Mouse (Mus musculus): Measurements from ENCODE around the gene Trim38. TPM values are rescaled to one million over a fixed set of nuclear protein-coding genes. Genes with fewer than 3 reads are reported as not detected.

Gene Trim38
- total RNA-seq, 1 experiment from 2014 or later, result not detected

GRCm38 (mm10) chr13:23759251-23759771 is 10.4 kb upstream of the Trim38 start:
- ATAC-seq (replicated peaks; ENCODE audit: insufficient number of reproducible peaks, low FRiP score, low TSS enrichment, poor library complexity, severe bottlenecking), result no peak

DNA sequence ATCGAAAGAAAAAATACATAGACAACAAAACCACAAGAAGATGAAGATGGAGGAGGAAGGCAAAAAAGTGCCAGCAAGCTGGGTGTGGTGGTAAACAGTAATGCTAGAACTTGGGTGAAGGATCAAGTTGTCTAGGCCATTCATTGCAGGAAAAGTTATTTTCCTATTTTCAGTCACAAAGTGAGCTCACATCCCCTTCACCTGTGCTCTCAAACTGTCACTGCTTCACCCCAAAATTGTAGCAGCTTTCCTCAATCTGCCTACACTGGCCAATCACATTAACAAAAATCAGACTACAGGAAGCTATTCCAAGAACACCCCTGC is 9.8 kb upstream of the Trim38 start:
- ATAC-seq (replicated peaks; ENCODE audit: insufficient number of reproducible peaks, low FRiP score, low TSS enrichment, poor library complexity, severe bottlenecking), result no peak

GRCm38 (mm10) chr13:23760240-23760971 is 9.3 kb upstream of the Trim38 start:
- ATAC-seq (replicated peaks; ENCODE audit: insufficient number of reproducible peaks, low FRiP score, low TSS enrichment, poor library complexity, severe bottlenecking), result no peak

GRCm38 (mm10) chr13:23760972-23761864 is 8.5 kb upstream of the Trim38 start, which contains the start of gene Hist1h4a:
Gene Hist1h4a (minus strand): TSS chr13:23761230.
- ATAC-seq (replicated peaks; ENCODE audit: insufficient number of reproducible peaks, low FRiP score, low TSS enrichment, poor library complexity, severe bottlenecking), result peak; percentile 61

DNA sequence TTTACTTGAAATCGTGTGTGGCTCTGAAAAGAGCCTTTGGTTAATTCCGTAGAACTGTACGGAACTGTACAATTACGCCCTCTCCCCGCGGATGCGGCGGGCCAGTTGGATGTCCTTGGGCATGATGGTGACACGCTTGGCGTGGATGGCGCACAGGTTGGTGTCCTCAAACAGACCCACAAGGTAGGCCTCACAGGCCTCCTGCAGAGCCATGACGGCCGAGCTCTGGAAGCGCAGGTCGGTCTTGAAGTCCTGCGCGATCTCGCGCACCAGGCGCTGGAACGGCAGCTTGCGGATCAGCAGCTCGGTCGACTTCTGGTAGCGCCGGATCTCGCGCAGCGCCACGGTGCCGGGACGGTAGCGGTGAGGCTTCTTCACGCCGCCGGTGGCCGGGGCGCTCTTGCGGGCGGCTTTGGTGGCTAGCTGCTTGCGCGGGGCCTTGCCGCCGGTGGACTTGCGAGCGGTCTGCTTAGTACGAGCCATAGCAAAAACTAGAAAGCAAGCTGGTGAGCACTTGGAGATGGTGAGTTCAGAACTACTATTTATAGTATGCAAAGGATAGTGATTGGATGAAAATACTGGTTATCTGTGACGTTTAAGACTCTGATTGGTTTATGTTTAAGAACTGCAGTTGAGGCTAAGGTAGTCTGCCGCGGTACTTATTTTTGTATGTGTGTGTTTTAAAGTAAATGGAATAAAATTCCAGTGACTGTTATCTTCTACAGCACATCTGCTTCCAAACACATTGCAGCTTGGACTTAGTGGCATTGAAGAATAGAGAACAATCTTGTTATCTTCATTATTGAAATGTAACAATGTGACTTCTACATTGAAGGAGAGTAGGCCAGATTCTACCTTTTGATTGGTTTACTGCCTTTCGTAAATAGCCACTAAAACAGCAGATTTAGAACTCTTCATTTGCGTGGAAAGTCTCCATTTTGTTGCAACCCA is 7.6 kb upstream of the Trim38 start, which contains the start of gene Hist1h3a:
Hist1h3a (minus strand) TSS at position 516 of the 951 bp plus-strand sequence.
- ATAC-seq (replicated peaks; ENCODE audit: insufficient number of reproducible peaks, low FRiP score, low TSS enrichment, poor library complexity, severe bottlenecking), result peak; percentile 65

- no peak for ATAC-seq (replicated peaks; ENCODE audit: insufficient number of reproducible peaks, low FRiP score, low TSS enrichment, poor library complexity, severe bottlenecking)
Measured at GRCm38 (mm10) chr13:23763242-23763585, 6.5 kb upstream of the Trim38 start.

DNA sequence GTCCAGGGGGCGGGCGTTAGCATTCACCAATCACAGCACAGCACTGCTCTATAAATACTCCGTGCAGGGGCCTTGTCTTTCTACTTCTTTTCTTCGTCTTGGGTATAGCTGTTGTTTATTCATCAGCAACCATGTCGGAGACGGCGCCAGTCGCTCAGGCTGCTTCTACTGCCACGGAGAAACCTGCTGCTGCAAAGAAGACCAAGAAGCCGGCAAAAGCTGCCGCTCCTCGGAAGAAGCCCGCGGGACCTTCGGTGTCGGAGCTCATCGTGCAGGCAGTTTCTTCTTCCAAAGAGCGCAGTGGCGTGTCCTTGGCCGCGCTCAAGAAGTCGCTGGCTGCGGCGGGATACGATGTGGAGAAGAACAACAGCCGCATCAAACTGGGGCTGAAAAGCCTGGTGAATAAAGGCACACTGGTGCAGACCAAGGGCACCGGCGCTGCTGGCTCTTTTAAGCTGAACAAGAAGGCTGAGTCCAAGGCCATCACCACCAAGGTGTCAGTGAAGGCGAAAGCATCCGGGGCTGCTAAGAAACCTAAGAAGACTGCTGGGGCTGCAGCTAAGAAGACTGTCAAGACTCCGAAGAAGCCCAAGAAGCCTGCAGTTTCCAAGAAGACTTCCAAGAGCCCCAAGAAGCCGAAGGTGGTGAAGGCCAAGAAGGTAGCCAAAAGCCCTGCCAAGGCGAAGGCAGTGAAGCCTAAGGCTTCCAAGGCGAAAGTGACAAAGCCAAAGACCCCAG is 6.0 kb upstream of the Trim38 start, which contains the start of gene Hist1h1a:
Hist1h1a (plus strand) TSS at position 81 of the 738 bp plus-strand sequence.
- peak; percentile 45 for ATAC-seq (replicated peaks; ENCODE audit: insufficient number of reproducible peaks, low FRiP score, low TSS enrichment, poor library complexity, severe bottlenecking)

- no peak for ATAC-seq (replicated peaks; ENCODE audit: insufficient number of reproducible peaks, low FRiP score, low TSS enrichment, poor library complexity, severe bottlenecking)
Measured at GRCm38 (mm10) chr13:23764324-23765171, 5.2 kb upstream of the Trim38 start.

- ATAC-seq (replicated peaks; ENCODE audit: insufficient number of reproducible peaks, low FRiP score, low TSS enrichment, poor library complexity, severe bottlenecking), result no peak
Measured at GRCm38 (mm10) chr13:23765172-23765513, 4.6 kb upstream of the Trim38 start.

DNA sequence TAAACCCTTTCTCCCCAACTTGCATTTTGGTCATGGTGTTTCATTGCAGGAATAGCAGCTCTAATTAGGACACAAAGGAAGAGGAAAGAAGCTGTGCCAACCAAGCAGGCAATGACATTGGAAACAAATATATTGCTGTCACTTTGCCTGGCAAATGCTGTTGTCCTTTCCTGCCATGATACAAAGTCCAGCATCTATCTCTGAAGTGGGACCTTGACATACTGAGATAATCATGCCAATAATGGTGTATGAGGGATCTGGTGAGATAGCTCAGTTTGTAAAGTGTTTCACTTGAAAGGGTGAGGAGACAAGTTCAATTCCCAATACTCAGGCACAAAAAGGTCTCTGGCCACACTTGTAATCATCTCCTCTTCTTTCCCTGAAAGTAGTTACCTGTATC is 2.9 kb upstream of the Trim38 start:
- ATAC-seq (replicated peaks; ENCODE audit: insufficient number of reproducible peaks, low FRiP score, low TSS enrichment, poor library complexity, severe bottlenecking), result no peak

DNA sequence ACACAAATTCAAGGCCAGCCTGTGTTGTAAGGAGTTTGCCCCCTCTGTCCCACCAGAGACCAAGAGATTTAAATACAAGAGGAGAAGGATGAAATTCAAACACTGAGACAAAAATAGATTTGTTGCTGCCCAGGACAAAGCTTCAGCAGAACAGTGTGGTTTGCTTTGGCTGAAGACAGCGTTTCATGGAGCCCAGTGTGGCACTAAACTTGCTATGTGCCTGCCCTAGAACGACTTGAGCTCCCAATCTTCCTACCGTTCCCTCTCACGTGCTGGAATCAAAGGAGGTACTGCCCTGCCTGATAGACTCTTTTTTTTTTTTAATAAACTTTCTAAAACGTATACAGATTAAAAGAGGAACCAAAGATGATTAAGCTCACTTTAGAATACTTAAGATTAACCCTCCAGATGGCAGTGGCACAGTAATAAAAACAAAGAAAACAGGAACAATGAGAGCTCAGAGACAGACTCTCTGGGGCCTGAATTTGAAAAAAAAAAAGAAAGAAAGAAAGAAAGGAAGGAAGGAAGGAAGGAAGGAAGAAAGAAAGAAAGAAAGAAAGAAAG is 797 bp upstream of the Trim38 start:
- ATAC-seq (replicated peaks; ENCODE audit: insufficient number of reproducible peaks, low FRiP score, low TSS enrichment, poor library complexity, severe bottlenecking), result no peak

GRCm38 (mm10) chr13:23772561-23773313 is 3.0 kb downstream of the Trim38 start:
- ATAC-seq (replicated peaks; ENCODE audit: insufficient number of reproducible peaks, low FRiP score, low TSS enrichment, poor library complexity, severe bottlenecking), result peak; percentile 50; the same call in 1 of the 2 replicates

- ATAC-seq (replicated peaks; ENCODE audit: insufficient number of reproducible peaks, low FRiP score, low TSS enrichment, poor library complexity, severe bottlenecking), result no peak
Measured at GRCm38 (mm10) chr13:23778339-23778738, 8.6 kb downstream of the Trim38 start.

DNA sequence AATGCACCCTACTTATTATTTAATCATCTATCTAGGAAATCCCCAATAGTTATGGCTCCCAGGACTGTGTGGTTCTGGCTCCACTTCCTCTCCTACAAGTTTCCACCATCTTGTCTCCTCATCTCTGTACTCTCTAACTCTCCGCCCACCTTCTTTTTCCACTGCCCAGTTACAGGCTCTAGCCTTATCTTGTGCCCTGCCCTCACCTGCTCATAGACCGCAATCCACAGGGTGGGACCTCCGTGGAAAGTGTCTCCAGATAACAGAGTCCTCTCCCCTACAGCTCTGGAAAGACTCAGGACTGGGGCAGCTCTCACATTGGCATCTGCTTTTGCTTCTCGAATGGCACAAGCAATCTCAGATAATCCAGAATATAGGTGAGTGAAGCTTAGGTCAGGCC is 9.3 kb downstream of the Trim38 start:
- no peak for ATAC-seq (replicated peaks; ENCODE audit: insufficient number of reproducible peaks, low FRiP score, low TSS enrichment, poor library complexity, severe bottlenecking)

DNA sequence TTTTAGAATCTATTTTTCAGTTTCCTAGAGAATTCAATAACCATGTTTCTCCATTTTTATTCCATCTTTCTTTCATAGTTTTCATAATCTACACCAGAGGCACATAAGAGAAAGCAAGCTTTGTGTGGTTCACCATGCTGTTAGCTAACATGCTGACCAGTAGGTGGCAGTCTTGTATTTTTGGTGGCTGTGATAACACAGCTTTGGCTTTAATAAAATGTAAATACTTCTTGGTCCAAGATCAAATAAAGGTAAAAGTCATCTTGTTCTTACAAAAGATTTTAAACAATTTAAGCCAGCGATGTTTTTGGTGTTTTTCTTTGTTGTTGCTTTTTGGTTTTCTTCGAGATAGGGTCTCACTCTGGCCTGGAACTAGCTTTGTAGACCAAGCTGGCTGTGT is 22.8 kb downstream of the Trim38 start:
- peak; percentile 80 for ATAC-seq (replicated peaks; ENCODE audit: insufficient number of reproducible peaks, low FRiP score, low TSS enrichment, poor library complexity, severe bottlenecking)

DNA sequence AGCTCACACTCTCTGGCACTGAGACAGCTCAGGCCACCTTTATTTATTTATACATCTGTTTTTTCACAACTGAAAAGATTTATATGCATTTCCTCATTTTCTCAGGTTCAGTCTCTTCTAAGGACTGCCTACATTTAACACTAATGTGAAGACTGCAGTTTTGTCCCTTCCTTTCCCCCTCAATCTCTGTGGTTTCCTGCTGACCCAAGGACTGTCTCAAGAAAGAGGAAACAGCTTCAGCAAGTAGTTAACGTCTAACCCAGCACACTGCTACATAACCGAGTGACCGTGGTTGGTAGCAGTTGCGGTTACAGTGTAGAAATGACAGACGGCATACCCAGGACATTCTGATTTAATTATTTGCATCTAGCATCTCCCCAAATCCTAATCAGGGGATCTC is 29.7 kb downstream of the Trim38 start:
- ATAC-seq (replicated peaks; ENCODE audit: insufficient number of reproducible peaks, low FRiP score, low TSS enrichment, poor library complexity, severe bottlenecking), result peak; percentile 94

Measured in monocyte, adult 5-6 weeks (primary cell).